Mouse (Mus musculus): Measurements from ENCODE around the gene Ksr2.

- TF ChIP-seq CTCF (IDR thresholded peaks at IDR 0.05; ENCODE audit: extremely low read depth, insufficient read depth, low read length) (no peak), POLR2A (IDR thresholded peaks at IDR 0.05; ENCODE audit: extremely low read depth, insufficient read depth, low read length) (no peak)
Measured at GRCm38 (mm10) chr5:117577598-117577997, 163.8 kb downstream of the Ksr2 start.
